Mouse (Mus musculus): ENCODE data around the gene Sfxn2.

Sfxn2 gene

DNA sequence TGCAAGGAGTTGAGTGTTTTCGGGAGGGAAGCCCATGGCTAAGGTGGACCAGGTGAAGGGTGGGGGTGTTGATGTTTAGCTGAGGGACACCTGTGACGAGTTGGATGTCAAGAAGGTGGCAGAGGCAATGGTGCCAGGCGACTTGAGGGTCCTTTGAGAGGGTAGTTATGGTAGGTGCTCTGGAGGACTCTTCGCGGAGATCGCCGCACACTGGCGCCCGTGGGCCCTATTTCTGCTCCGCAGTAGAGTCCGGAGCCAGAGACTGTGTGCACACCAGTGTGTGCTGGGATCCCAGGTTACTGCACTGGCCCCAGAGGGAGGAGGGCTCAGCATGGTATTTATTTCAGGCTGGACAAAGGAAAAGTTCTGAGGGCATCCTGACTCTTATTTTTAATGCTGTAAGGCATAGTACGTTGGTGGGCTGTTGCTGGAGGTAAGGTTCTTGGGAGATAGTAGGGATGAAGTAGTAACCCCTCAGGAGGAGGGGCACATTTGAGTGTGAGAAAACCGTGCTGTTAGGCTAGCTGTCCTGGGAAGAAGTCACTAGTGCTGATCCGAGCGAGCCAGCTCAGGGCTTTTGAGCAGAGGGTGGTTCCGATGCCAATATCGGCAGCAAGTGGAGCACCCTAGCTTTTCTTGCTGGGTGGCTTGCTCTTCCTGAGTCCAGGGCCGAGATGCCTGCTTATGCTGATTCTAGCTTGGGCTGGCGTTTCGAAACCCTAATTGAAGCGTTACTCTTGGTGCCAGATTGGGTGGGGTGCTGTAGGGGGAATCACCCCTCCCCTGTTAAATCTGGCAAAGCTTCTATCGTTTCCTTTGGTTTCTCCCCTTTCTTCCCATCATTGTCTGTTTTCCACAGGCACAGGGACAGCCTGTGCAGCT is 26.5 kb downstream of the Sfxn2 start:
- DNase-seq: peak; percentile 22

DNA sequence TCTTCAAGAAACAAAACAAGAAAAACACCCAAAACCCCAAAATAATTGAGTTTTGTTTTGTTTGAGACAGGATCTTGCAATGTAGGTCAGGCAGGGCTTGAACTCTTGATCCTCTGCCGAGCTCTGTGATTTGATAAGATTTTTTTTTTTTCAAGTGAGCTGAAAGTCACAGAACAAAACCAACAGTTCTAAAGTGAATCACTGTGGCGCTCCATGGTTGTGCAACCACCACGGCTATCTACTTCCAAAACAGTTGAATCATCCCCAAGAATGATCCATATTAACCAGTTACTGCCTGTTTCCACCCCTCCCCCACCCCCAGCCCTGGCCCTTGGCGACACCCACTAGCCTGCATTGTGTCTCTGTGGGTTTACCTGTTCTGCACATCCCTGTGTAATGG is 27.2 kb downstream of the Sfxn2 start:
- no peak for DNase-seq

DNA sequence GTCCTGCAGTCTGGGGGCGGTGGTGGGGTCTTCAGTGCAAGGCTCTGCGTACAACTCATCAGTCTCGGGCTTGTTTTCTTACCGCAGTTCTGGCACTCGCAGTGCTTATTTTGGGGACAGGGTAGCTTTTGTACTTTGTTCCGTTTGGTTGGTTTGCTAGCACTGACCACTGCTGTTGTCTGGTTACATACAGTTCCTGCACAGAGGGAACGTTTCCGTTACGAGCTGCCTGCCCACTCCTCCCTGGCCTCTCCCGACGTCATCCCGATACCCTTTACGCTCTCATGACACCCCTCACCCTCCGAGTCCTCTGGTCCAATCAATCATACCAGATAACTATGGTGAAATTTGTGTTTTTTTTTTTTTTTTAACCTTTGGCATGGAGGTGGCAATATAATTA is 28.3 kb downstream of the Sfxn2 start:
- DNase-seq: peak; percentile 59

DNA sequence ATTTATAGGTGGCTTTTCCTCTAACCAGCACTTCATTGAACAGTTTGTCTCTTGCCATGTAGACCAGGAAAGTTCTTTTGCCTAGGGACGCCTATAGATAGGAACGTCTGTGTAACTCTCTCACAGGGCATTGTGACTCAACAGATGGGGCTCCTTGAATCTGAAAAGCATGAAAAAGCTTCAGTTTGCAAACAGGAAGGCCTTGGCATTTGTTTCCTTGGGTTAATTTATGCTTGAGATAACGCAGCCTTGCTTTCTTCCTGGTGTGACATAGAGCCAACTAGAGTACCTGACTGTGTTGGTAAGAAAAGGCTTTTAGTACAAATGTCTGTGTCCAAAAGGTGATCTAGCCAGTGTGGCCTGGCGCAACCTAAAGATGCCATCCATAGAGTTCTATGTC is 29.2 kb downstream of the Sfxn2 start:
- DNase-seq: no peak

DNA sequence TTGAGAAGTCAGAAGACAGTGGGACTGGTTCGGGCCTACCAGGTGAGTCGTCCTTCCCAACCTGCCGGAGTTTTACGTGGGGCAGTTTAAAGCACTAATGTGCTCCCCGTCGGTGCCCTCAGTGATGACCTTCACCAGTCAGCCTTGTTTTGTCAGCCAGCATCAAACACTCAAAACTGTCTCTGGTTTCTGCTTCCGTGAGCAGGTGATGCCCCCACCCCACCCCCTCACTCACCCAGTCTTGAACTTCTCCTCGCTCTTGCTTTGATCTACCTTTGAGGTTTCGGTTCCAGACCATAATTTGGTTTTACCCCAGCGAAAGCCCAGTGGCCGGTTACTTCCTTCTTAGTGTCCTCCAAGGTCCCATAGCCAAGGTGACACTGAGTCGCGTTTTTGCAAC is 33.6 kb downstream of the Sfxn2 start:
- no peak for DNase-seq

DNA sequence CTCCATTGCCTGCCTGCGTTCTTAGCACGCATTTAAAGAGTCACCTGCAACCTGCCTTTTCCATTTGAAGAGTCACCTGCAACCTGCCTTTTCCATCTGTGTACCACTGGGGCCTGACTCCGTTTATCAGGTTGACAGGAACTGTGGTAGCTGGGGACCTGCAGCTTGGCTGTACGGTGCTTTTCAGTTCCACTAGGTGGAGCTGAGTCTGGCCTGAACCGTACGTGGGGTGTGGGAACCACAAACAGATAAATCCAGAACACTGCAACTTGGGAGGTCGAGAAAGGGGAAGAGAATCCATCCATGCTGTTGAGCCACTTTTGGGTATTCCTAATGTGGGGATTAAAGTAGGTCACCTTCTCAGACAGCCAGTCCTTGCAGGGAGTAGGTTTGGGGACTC is 34.3 kb downstream of the Sfxn2 start:
- DNase-seq: no peak

DNA sequence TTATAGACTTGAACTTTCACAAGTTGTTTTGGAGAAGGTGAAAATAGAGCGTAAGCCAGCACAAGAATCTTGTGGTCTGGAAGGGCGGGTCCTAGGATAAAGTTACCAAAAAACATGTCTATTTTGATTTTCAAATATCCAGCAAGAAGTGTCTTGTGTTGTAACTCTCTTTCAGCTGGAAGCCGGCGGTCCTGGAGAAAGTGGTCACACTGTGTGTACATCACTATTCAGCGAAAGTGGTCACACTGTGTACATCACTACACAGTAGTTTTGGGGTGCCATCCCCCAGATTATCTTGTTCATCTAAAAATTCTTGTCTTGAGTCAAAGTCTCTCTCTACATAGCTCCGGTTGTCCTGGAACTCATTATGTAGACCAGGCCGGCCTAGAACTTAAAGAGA is 35.0 kb downstream of the Sfxn2 start:
- no peak for DNase-seq

DNA sequence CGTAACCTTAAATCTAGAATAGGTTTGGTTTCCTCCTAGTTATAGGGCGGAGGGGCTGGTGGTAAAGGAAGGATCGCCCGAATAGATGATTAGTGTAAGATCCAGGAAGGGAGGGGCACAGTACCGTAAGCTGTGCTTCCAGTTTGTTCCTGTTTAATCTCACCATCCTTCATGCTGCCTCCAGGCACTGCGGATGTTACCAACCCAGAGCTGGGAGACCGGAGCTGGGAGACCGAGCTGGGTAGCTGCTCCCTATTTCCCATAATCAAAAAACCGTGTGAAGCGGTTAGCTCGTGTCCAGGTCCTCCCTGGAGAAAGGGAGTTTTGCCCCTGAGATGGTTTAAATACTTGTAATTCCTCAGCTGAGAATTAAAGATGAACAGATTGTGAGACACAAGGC is 43.2 kb downstream of the Sfxn2 start:
- DNase-seq: no peak

DNA sequence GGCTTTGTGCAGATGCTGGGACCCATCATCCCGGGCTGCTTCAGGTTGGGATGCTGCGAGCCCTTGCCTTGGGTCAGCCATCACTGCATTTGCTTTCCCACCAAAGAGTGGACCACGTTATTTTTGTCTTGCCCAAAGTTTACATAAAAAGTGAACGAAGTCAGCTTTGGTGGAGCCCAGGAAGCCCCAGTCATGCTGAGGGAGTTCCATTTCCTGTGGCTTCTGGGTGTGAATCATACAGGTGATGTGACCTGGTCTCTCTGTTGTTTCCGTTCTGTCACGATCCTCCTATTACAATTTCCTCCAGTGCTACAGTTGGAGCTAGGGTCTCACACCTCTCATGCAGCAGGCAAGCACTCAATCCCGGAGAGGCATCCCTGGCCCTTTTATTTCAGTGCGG is 44.2 kb downstream of the Sfxn2 start:
- no peak for DNase-seq

DNA sequence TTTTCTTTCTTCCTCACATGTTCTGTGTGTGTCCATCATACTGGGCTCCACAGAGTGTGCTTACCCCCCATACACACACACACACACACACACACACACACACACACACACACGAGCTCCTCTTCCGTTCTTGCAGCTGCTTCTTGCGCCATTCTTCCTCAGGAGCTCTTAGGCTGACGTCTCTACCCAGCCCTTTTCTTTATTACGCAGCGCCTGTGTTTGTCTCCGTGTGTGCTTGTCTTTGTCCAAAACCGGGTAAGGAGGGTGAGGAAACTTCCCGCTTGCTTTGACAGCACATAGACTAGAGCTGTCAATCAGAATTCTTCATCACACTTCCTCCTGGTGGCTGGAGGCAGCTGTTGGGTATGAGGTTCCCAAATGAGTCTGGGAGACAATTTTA is 45.2 kb downstream of the Sfxn2 start:
- DNase-seq: no peak

DNA sequence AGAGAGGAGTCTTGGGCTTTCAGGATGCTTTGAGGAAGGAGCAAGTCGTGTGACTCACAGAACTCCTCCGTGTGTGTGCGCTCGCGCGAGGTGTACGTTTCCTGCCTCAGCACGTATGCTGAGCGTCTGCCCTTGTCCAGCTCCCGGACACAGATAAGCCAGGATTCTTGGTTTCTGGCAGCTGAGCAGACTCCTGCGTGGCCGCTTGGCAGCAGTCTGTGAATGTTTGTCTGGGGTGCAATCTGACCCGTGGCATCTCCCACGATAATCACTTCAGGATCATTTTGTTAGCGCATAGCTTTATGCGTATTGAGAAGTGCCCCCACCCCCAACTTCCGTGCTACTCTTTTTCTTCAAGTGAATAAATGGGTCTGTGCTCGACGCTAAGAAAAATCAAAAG is 45.8 kb downstream of the Sfxn2 start:
- DNase-seq: no peak

DNA sequence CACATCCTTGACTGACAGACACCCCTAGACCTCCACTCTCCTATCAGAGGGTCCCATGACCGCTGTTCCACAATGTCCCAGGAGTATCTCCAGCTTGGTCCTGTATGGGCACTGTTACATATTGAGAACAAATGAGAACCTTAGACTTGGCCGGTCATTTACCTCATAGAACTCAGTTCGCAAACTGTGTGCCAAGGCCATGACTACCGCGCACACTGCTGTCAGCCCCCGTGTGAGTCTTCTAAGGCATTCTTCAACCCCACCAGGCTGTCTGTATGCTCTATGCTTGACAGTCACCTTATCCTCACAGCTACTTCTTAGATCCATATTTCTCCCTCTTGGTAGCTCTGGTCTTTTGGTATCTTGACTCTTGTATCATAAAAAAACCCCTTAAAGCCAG is 46.4 kb downstream of the Sfxn2 start:
- DNase-seq: no peak

DNA sequence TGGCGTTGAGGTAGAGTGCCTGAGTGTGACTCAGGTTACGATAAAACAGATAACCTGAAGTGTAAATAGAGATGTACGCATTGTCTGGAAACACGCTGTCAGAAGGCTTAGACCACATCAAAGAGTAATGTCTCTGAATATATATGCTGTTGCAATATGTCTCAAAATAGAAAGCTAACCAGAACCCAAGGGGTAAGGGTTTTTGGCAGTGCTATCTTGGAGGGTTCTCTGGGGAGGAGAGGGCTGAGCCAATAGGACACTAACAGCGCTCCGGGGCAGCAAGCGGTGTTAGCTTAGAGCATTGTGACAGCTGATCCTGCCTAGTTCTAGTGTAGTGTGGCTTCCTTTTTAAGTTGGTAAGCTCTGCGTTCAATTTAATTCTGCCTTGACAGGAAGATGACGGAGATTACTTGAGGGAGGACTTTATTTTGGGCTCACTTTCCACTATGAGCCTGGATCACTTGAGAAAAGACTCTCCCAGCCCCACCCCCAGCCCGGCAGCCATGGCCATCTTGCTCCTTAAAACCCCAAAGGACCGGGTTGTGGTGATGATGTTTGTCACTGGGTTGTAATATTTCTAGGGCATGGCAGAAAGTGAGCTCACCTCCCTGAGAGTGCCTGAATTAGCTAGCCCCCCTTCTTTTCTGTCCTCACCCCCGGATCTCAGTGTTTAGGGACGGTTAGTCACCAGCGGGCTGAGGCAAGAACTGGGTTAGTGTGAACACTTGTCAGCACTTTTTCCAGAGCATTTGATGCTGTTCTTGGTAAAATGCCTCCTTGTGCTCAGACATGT is 47.0 kb downstream of the Sfxn2 start:
- no peak for DNase-seq

DNA sequence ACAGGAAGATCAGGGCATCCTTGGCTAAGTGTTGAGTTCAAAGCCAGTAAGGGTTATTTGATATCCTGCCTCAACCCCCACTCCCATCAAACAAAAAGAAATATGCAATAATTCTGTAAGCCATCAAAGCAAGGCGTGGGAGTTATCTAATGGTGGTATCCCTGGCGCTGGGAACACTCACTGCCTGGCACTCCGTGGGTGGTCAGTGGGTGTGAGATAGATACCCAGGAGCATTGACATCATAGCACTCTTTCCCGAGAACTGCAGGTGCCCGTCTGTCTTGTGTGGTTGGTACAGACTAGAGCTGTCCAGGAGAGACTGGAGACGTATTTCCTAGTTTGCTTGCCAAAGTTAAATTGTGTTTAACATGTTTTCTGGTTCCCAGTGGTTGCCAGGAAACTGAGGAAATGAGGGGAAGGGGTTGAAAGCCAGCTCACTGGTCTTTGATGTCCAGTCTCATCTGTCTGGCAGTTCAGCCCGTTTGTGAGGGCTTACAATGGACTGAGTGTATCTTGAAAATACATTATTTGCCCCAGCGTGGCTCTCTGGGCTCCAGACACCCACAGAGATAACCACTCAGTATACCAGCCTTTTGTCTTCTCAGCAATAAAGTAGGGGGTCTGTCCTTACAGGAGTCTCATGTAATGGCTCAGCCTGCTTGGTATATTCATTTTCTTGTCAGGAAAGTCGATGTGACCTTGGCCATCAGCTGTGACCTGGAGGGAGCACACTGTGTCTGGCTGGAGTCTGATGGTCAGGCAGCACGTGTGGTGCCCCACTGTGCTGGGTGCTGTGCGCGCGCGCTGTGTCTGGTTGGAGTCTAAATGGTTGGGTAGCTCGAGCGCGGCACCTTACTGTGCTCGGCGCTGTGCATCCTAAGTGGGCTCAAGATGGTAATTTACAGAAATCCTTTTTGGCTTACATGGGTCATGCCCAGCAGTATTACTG is 48.3 kb downstream of the Sfxn2 start:
- no peak for DNase-seq

DNA sequence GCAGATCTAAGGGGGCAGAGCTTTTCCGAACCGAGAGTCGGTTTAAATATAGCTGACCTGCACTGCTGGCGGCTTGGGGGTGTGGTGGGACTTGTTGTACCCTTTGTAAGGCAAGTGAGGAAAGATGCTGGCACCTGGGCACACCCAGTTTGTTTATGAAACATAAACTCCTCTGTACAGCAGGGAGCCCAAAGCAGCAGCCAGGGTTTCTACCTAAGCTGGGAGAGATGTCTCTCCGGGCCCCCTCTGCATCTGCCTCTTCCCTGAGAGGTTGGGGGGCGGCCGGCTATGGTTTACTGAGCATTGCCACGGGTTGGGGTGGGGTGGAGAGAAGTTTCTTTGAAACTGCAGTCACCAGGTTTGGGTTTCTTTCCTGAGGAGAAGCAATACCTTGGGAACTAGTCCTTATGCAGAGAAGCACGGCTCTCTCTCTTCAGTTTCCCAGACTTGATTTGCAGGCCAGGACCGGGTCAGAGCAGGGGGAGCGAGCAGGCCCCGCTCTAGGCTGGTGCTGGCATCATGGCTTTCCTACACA is 49.6 kb downstream of the Sfxn2 start:
- DNase-seq: no peak

DNA sequence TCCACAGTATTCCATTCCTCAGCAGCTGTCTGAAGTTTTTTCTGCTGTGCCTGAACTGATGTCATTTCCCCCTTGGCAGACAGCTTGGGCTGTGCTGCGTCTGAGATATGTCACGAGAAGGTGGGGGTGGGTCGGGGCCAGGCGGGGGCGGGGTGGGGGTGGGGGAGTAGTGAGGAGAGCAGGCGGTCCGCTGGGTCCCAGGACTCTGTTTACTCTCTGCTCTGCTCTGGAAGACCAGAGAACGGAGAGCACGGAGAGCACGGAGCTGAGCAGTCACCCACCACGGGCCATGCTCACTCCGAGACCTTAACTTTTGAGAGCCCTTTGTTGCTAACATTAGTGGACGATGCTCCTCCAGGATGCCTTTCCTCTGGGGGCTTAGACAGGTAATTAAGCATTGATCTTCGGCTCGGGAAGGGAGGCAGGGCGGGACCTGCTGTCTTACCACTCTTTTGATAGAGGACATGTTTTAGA is 50.1 kb downstream of the Sfxn2 start:
- no peak for DNase-seq

DNA sequence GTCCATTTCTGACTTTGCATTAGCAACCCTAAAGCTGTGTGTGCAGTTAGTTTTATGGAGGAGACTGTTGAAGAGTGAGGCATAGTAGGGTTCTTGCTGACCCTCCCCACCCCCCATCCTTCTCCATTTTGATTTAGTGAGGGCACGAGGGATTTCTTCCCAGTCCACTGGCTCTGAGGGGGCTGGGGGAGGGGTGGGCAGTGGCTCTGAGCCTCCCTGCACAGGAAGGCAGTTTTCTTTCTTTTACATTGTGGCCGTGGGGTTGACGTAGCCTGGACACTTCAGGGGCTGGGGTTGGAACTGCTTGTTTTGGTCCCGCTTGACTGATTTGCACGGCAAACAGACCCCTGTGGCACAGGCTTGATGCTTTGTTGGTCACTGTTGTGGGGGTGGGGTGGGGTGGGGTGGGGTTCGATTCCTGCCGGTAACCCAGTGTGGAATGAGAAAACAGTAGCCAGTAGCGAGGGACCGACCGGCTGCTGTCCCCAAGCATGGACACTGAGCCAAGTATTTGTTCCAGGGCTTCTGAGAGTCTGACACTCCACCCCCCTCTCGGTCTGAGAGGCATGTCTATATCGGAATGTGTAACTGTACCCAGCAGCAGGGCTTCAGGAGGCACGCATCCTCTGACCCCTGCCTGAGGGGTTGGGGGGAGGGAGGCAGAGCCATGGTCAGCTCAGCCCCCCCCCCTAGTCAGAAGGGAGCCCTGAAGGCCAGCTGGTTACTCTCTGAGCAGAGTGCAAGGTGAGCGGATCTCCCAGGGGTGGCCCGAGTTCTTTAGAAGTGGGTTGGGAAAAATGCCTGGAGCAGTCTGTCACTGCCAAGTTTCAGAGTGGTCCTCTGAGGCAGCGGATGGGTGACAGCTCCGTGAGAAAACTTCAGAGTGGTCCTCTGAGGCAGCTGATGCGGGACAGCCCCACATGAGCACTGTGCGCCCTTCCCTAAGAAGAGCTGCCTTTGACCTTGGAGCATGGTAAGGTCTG is 50.9 kb downstream of the Sfxn2 start:
- DNase-seq: no peak

DNA sequence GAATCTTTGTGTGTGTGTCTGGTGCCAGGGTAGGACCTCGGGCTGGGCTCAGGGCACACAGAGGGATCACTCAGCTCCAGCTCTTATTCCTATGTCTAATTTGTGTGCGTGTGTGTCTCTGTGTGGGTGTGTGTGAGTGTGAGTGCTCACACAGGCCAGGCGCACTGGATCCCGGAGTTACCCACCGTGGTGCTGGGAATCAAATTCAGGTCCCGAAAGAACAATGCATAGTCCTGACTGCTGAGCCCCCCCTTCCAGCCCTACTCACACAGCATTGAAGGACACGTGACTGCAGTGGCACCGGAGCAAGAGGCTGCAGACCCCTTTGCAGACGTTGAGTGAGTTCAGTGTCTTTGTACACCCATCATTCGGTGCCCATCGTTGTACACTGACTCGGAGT is 51.9 kb downstream of the Sfxn2 start:
- DNase-seq: no peak

DNA sequence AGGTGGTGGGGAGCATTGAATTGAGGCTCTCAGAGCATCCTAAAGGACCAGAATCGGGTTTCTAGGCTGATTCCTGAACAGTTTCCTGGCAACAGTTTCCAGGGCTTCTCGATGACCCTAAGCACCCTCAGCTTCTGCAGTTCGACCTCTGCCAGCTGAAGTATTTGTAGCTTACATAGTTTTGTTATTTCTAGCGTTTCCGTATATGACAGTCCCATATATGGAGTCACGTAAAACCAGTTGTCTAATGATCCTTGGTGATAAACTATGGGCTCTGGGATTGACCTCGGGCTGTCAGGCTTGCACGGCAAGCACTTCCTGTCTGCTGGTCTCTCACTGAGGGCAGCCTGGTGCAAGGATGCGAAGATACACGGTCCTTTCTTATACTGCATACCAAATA is 52.4 kb downstream of the Sfxn2 start:
- no peak for DNase-seq

DNA sequence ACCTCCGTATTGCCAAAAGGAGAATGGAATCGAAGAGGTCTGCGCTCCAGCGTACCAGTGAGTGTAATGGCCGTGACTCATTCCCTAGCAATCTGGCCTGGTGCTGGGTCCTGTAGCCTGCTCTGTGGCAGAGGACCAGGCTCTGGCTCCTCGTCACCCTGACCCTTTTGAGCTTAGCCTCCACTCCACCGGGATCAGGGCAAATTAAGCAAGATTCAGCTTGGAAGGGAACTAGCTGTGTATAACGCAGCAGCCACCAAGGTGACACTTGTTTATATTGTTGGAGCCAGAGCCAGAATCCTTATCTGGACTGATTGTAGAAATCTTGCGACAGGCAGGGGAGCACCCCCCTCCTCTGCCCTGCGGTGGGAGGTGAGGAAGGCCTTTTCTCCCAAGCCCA is 55.2 kb downstream of the Sfxn2 start:
- no peak for DNase-seq

DNA sequence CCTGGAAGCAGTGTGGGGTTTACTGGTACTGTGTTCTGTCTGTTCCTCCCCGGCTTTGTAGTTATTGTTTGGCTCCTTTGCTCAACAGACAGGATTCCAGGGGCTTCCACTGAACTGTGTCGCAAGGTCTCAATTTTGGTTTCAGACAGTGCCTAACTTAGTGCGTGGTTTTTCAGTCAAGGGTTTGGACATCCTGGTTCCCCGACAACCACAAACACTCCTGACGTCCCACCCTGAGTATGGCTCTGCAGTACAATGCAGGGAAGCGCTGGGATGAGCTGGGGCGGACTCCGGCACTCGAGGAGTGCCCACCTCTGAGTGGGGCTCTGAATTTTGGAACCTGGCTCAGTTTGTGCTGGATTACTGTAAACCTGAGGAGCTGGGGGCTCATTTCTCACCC is 56.6 kb downstream of the Sfxn2 start:
- DNase-seq: no peak

DNA sequence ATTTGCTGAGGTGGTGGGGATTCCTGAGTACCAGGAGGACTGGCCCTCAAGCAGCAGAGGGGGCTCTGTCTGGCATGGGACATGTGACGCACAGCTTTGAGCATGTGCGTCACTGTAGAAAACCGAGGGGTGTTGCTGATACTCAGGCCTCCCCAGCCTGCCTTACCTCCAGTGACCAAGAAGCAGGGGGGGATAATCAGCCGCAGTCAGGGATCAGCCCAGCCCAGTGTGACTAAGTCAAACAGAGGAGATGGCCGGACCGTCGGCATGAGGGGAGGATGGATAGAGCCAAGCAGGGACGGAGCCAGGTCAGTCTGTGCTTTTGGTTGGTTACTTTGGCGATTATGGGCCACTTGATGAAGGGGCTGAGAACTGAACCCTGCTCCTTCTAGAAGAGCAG is 58.5 kb downstream of the Sfxn2 start:
- DNase-seq: no peak
